Mouse (Mus musculus) testis, adult 2 months (tissue): Measurements from ENCODE around the gene Ehd1. TPM values are rescaled to one million over a fixed set of nuclear protein-coding genes. Genes with fewer than 3 reads are reported as not detected.
"Not testable (repeated sequence)": the region's sequence is repeated elsewhere in the genome, so short reads cannot be mapped to it uniquely, and the experiment has no call there.

Source experiments
- H3K27ac ChIP-seq: fragments of 200-500 bp; 2 replicates; pipeline ENCODE4 v1.5.1; 2012; ENCODE audit warnings: low read depth, low read length; ENCODE audit not compliant: control insufficient read depth, insufficient read depth
- H3K27me3 ChIP-seq: fragments of 200-500 bp; 2 replicates; pipeline ENCODE4 v1.6.1; 2012; ENCODE audit warnings: mild to moderate bottlenecking, low read length, moderate library complexity; ENCODE audit not compliant: control insufficient read depth, insufficient read depth
- H3K36me3 ChIP-seq: fragments of 200-500 bp; 2 replicates; pipeline ENCODE4 v1.6.1; 2012; ENCODE audit warnings: mild to moderate bottlenecking, low read length; ENCODE audit not compliant: control insufficient read depth, insufficient read depth
- H3K4me1 ChIP-seq: fragments of 200-500 bp; 2 replicates; pipeline ENCODE4 v1.6.1; 2012; ENCODE audit warnings: low read length; ENCODE audit not compliant: control insufficient read depth, insufficient read depth
- H3K4me3 ChIP-seq: fragments of 200-500 bp; 2 replicates; pipeline ENCODE4 v1.5.1; 2012; ENCODE audit warnings: low read depth, mild to moderate bottlenecking, low read length, moderate library complexity, mixed read lengths; ENCODE audit not compliant: control insufficient read depth
- CTCF ChIP-seq: fragments of 200-500 bp; IDR thresholded peaks from 2 replicates; pipeline ENCODE4 v1.5.1; 2012; ENCODE audit warnings: low read depth, mild to moderate bottlenecking, inconsistent platforms, low read length, moderate library complexity; ENCODE audit not compliant: control insufficient read depth, insufficient read depth, insufficient replicate concordance
- POLR2A ChIP-seq: fragments of 200-500 bp; IDR thresholded peaks from 2 replicates; pipeline ENCODE4 v1.6.1; 2012; ENCODE audit warnings: low read depth, mild to moderate bottlenecking, inconsistent platforms, low read length, moderate library complexity; ENCODE audit not compliant: control insufficient read depth
- polyA plus RNA-seq: library from polyadenylated mRNA; depleted of rRNA; stranded (reverse); fragments of >200 nt; gene quantifications from 2 replicates; pipeline ENCODE4 v1.2.3, GENCODE M21; 2012

The Ehd1 gene
- polyA plus RNA-seq, 1 experiment: 521 TPM

- H3K27ac ChIP-seq: peak overlapping the region; percentile 88
These were observed 29.1 kb downstream of the Ehd1 start for GRCm38 (mm10) chr19:6305517-6306115.

GRCm38 (mm10) chr19:6306137-6306551 lies 29.6 kb downstream of the Ehd1 start, which contains the start of gene Cdc42bpg:
TSS of gene Cdc42bpg (plus strand) at chr19:6306456.
- no peaks in the 10 kb centered on the region for H3K36me3 ChIP-seq
- peak within 1 kb of the TSS; percentile 88 for H3K27ac ChIP-seq
- H3K4me1 ChIP-seq: peaks cover 9% of the 10 kb centered on the region
- peak within 1 kb of the TSS; percentile 89 for H3K4me3 ChIP-seq
- H3K27me3 ChIP-seq: no peaks in the 10 kb centered on the region
- TF ChIP-seq CTCF (no peak), POLR2A (0 out of 2 replicates have a peak, but pooled peaks have one; percentile 54)

More at GRCm38 (mm10) chr19:6305517-6306115, 29.1 kb downstream of the Ehd1 start:
- Histone ChIP-seq H3K4me1 (peaks cover 9% of the 10 kb centered on the region), H3K4me3 (peak overlapping the region; percentile 89), H3K36me3 (no peaks in the 10 kb centered on the region), H3K27me3 (no peaks in the 10 kb centered on the region)
- TF ChIP-seq POLR2A (no peak), CTCF (no peak)

GRCm38 (mm10) chr19:6306586-6306985 lies 30.1 kb downstream of the Ehd1 start:
- Histone ChIP-seq H3K4me1 (peaks cover 9% of the 10 kb centered on the region), H3K36me3 (no peaks in the 10 kb centered on the region), H3K27ac (peak overlapping the region; percentile 25; the same call in 1 of the 2 replicates), H3K27me3 (no peaks in the 10 kb centered on the region), H3K4me3 (peak overlapping the region; percentile 89)
- peak; percentile 77 for TF ChIP-seq CTCF
- no peak for TF ChIP-seq POLR2A

- Histone ChIP-seq H3K36me3 (no peaks in the 10 kb centered on the region), H3K27me3 (no peaks in the 10 kb centered on the region), H3K27ac (no peak overlapping the region), H3K4me3 (no peak overlapping the region), H3K4me1 (peaks cover 9% of the 10 kb centered on the region)
- no peak for TF ChIP-seq CTCF
- TF ChIP-seq POLR2A: no peak
These were observed 31.4 kb downstream of the Ehd1 start for GRCm38 (mm10) chr19:6307733-6308531.

- Histone ChIP-seq H3K27me3 (no peaks in the 10 kb centered on the region), H3K4me3 (no peak overlapping the region), H3K4me1 (peaks cover 9% of the 10 kb centered on the region), H3K36me3 (no peaks in the 10 kb centered on the region; the same call in 1 of the 2 replicates), H3K27ac (no peak overlapping the region)
- TF ChIP-seq CTCF (no peak), POLR2A (no peak)
These were observed 33.7 kb downstream of the Ehd1 start for GRCm38 (mm10) chr19:6310181-6310580.

- H3K27ac ChIP-seq, H3K4me1 ChIP-seq, H3K4me3 ChIP-seq, H3K27me3 ChIP-seq, H3K36me3 ChIP-seq: not testable (repeated sequence)
These were observed 35.3 kb downstream of the Ehd1 start for GRCm38 (mm10) chr19:6311783-6312182.

- Histone ChIP-seq H3K4me1 (no peaks in the 10 kb centered on the region), H3K36me3 (no peaks in the 10 kb centered on the region; the same call in 1 of the 2 replicates), H3K27ac (no peak overlapping the region), H3K27me3 (no peaks in the 10 kb centered on the region), H3K4me3 (no peak overlapping the region)
- no peak for TF ChIP-seq POLR2A
- no peak for TF ChIP-seq CTCF
These were observed 37.3 kb downstream of the Ehd1 start for GRCm38 (mm10) chr19:6313796-6314195.
